12 mouse cellular contexts compared by ENCODE assay signal in genomic region chr6:120194963-120195362, GRCm38 (mm10).
DNase-seq lines count a peak whose midpoint lies in the region; ATAC-seq and TF ChIP-seq lines count a peak whose summit lies in the region.
"Had no signal": no experiment of that assay in that cellular context is flagged by ENCODE, and none has a peak within 500 bp of the region (broad histone marks: within the 10 kb centered on the region; RNA-seq: fewer than 3 reads in every experiment).

No protein-coding gene starts in this region.

- WGBS in hindbrain, embryonic 10.5 days = 17% methylated on average over 7 of the region's 7 CpGs
- 26% methylated on average over 7 of the region's 7 CpGs for WGBS in hindbrain, embryonic 14.5 days
- 20% methylated on average over 7 of the region's 7 CpGs for WGBS in limb, embryonic 10.5 days
- 29% methylated on average over 7 of the region's 7 CpGs for WGBS in stomach, embryonic 15.5 days
- WGBS in midbrain, embryonic 13.5 days = 23% methylated on average over 7 of the region's 7 CpGs

- no peak overlapping the region for H3K4me2 ChIP-seq in hindbrain, embryonic 14.5 days (replicated peaks)
- no peak overlapping the region for H3K4me2 ChIP-seq in stomach, embryonic 15.5 days
- no peak overlapping the region for H3K4me2 ChIP-seq in midbrain, embryonic 13.5 days (replicated peaks)
- H3K4me2 ChIP-seq: limb, embryonic 12.5 days; neural tube, embryonic 12.5 days had no signal

- H3K36me3 ChIP-seq in hindbrain, embryonic 10.5 days = no peaks in the 10 kb centered on the region
- no peaks in the 10 kb centered on the region for H3K36me3 ChIP-seq in hindbrain, embryonic 14.5 days (replicated peaks; ENCODE audit: control insufficient read depth, insufficient read depth)
- no peaks in the 10 kb centered on the region for H3K36me3 ChIP-seq in limb, embryonic 10.5 days
- no peaks in the 10 kb centered on the region for H3K36me3 ChIP-seq in stomach, embryonic 15.5 days
- no peaks in the 10 kb centered on the region for H3K36me3 ChIP-seq in midbrain, embryonic 13.5 days
- H3K36me3 ChIP-seq: limb, embryonic 12.5 days; neural tube, embryonic 12.5 days had no signal

- no peak overlapping the region for H3K4me3 ChIP-seq in hindbrain, embryonic 10.5 days
- H3K4me3 ChIP-seq in hindbrain, embryonic 14.5 days (replicated peaks; ENCODE audit: low read length) = no peak overlapping the region
- no peak overlapping the region for H3K4me3 ChIP-seq in limb, embryonic 10.5 days
- no peak overlapping the region for H3K4me3 ChIP-seq in stomach, embryonic 15.5 days (replicated peaks)
- H3K4me3 ChIP-seq in left cerebral cortex, adult 2 months = no peak overlapping the region
- H3K4me3 ChIP-seq in midbrain, embryonic 13.5 days (replicated peaks) = no peak overlapping the region
- H3K4me3 ChIP-seq: limb, embryonic 12.5 days; megakaryocyte, embryonic 14.5 days; neural tube, embryonic 12.5 days had no signal

- intact Hi-C loops in left cerebral cortex, adult 2 months (cut with DNase I) = loop anchor here (5.0 kb wide), 3 partner anchors 83 to 703 kb away; no protein-coding TSS in a partner anchor

- no peak for TF ChIP-seq CTCF in left cerebral cortex, adult 2 months (IDR thresholded peaks at IDR 0.05)

- H3K9me3 ChIP-seq in hindbrain, embryonic 10.5 days = no peaks in the 10 kb centered on the region; the same call in 1 of the 2 replicates
- H3K9me3 ChIP-seq in hindbrain, embryonic 14.5 days (ENCODE audit: control insufficient read depth, low read length) = no peaks in the 10 kb centered on the region
- no peaks in the 10 kb centered on the region for H3K9me3 ChIP-seq in limb, embryonic 10.5 days (replicated peaks)
- no peaks in the 10 kb centered on the region for H3K9me3 ChIP-seq in stomach, embryonic 15.5 days
- H3K9me3 ChIP-seq in midbrain, embryonic 13.5 days = no peaks in the 10 kb centered on the region
- H3K9me3 ChIP-seq: limb, embryonic 12.5 days; megakaryocyte, embryonic 14.5 days; neural tube, embryonic 12.5 days had no signal

- H3K9ac ChIP-seq in hindbrain, embryonic 14.5 days = no peak overlapping the region
- no peak overlapping the region for H3K9ac ChIP-seq in stomach, embryonic 15.5 days
- H3K9ac ChIP-seq in midbrain, embryonic 13.5 days (replicated peaks) = no peak overlapping the region
- H3K9ac ChIP-seq: limb, embryonic 12.5 days; neural tube, embryonic 12.5 days had no signal

- no peak overlapping the region for H3K27ac ChIP-seq in hindbrain, embryonic 10.5 days
- no peak overlapping the region for H3K27ac ChIP-seq in hindbrain, embryonic 14.5 days
- no peak overlapping the region for H3K27ac ChIP-seq in limb, embryonic 10.5 days
- H3K27ac ChIP-seq in stomach, embryonic 15.5 days = no peak overlapping the region
- no peak overlapping the region for H3K27ac ChIP-seq in left cerebral cortex, adult 2 months
- H3K27ac ChIP-seq in midbrain, embryonic 13.5 days = no peak overlapping the region
- H3K27ac ChIP-seq: limb, embryonic 12.5 days; neural tube, embryonic 12.5 days had no signal

- peaks cover 34% of the 10 kb centered on the region for H3K4me1 ChIP-seq in hindbrain, embryonic 10.5 days (replicated peaks)
- no peaks in the 10 kb centered on the region for H3K4me1 ChIP-seq in hindbrain, embryonic 14.5 days (replicated peaks; ENCODE audit: control insufficient read depth, insufficient read depth, low read length)
- H3K4me1 ChIP-seq in limb, embryonic 10.5 days = peaks cover 35% of the 10 kb centered on the region
- peaks cover 18% of the 10 kb centered on the region for H3K4me1 ChIP-seq in stomach, embryonic 15.5 days
- H3K4me1 ChIP-seq in midbrain, embryonic 13.5 days (replicated peaks) = peaks cover 13% of the 10 kb centered on the region

- ATAC-seq in hindbrain, embryonic 14.5 days (ENCODE audit: low FRiP score) = no peak
- peak; percentile 43; the same call in 1 of the 2 replicates for ATAC-seq in stomach, embryonic 15.5 days (ENCODE audit: insufficient read depth, low FRiP score, low read depth)
- no peak for ATAC-seq in midbrain, embryonic 13.5 days

- peaks cover 20% of the 10 kb centered on the region for H3K27me3 ChIP-seq in hindbrain, embryonic 10.5 days (ENCODE audit: insufficient read depth, poor library complexity, severe bottlenecking)
- H3K27me3 ChIP-seq in hindbrain, embryonic 14.5 days (ENCODE audit: control insufficient read depth, insufficient read depth, low read length) = no peaks in the 10 kb centered on the region
- H3K27me3 ChIP-seq in limb, embryonic 10.5 days (ENCODE audit: low read depth, poor library complexity, severe bottlenecking) = no peaks in the 10 kb centered on the region
- H3K27me3 ChIP-seq in stomach, embryonic 15.5 days (replicated peaks) = no peaks in the 10 kb centered on the region
- peaks cover 11% of the 10 kb centered on the region for H3K27me3 ChIP-seq in midbrain, embryonic 13.5 days
- H3K27me3 ChIP-seq: neural tube, embryonic 12.5 days had no signal

- peak; percentile 24 for DNase-seq in hindbrain, embryonic 10.5 days (ENCODE audit: low spot score)
- no peak for DNase-seq in hindbrain, embryonic 14.5 days (ENCODE audit: low spot score)
- DNase-seq in gastrocnemius, adult 18-20 months (ENCODE audit: low spot score) = peak; percentile 36
- peak; percentile 54 for DNase-seq in limb, embryonic 10.5 days (ENCODE audit: low spot score)
- DNase-seq in left cerebral cortex, adult 2 months (ENCODE audit: extremely low spot score in 1 of 2, low spot score in 2 of 2) = no peak
- no peak for DNase-seq in adrenal gland, adult 18-20 months (ENCODE audit: low spot score in 2 of 2)
- DNase-seq: right cerebral cortex, postnatal 4 days had no signal

Comparison
In these comparisons a context has a peak if more than half of its experiments do, and no peak if none do; other contexts are left out.
1. DNase-seq: peak in hindbrain, embryonic 10.5 days (single experiment), gastrocnemius, adult 18-20 months (single experiment) and limb, embryonic 10.5 days (single experiment); none in hindbrain, embryonic 14.5 days (single experiment), left cerebral cortex, adult 2 months (0 of 2) and adrenal gland, adult 18-20 months (0 of 2).